Mouse (Mus musculus) embryonic facial prominence, embryonic 11.5 days (tissue): ENCODE measurements around the gene Lsamp. TPM values are rescaled to one million over a fixed set of nuclear protein-coding genes. Genes with fewer than 3 reads are reported as not detected.

Experiments used
- ATAC-seq: fragments of 200-750 bp; cut with Nextera tagmentation; replicated peaks from 2 replicates; pipeline ENCODE4 v1.8.0; 2017; ENCODE audit warnings: low read depth; ENCODE audit not compliant: insufficient number of reproducible peaks, low FRiP score, low TSS enrichment
- DNase-seq: peaks from one replicate; pipeline ENCODE4 v3.0.0-alpha.2; 2015; ENCODE audit warnings: low spot score
- H3K27ac ChIP-seq: fragments of 300-500 bp; sonication (generic); replicated peaks from 2 replicates; pipeline ENCODE4 v1.5.1; 2014; ENCODE audit warnings: mild to moderate bottlenecking, low read depth, low read length, control low read depth
- H3K27me3 ChIP-seq: fragments of 300-500 bp; sonication (generic); 2 replicates; pipeline ENCODE4 v1.6.1; 2014; ENCODE audit warnings: mild to moderate bottlenecking, low read length, moderate library complexity, mixed read lengths; ENCODE audit not compliant: control insufficient read depth, insufficient read depth
- H3K36me3 ChIP-seq: fragments of 300-500 bp; sonication (generic); replicated peaks from 2 replicates; pipeline ENCODE4 v1.6.1; 2014; ENCODE audit warnings: low read depth, mild to moderate bottlenecking, low read length, moderate library complexity, mixed read lengths; ENCODE audit not compliant: control insufficient read depth, insufficient read depth
- H3K4me1 ChIP-seq: fragments of 300-500 bp; sonication (generic); 2 replicates; pipeline ENCODE4 v1.6.1; 2014; ENCODE audit warnings: low read length, mixed read lengths; ENCODE audit not compliant: control insufficient read depth, insufficient read depth
- H3K4me2 ChIP-seq: fragments of 300-500 bp; sonication (generic); 2 replicates; pipeline ENCODE4 v1.6.1; 2014; ENCODE audit warnings: low read depth, mild to moderate bottlenecking, control low read depth, low read length, moderate library complexity
- H3K4me3 ChIP-seq: fragments of 300-500 bp; sonication (generic); 2 replicates; pipeline ENCODE4 v1.5.1; 2014; ENCODE audit warnings: low read depth, low read length, control low read depth
- H3K9ac ChIP-seq: fragments of 300-500 bp; sonication (generic); replicated peaks from 2 replicates; pipeline ENCODE4 v1.6.1; 2014; ENCODE audit warnings: mild to moderate bottlenecking, control low read depth, low read length
- H3K9me3 ChIP-seq: fragments of 300-500 bp; sonication (generic); replicated peaks from 2 replicates; pipeline ENCODE4 v1.6.1; 2016; ENCODE audit warnings: mild to moderate bottlenecking, low read length, inconsistent platforms, mixed read lengths; ENCODE audit not compliant: control insufficient read depth
- WGBS: fragments of 180-500 bp; shearing (Covaris S2); extraction: QIAGEN DNeasy Blood & Tissue Kit; methylation state at CpG from one replicate; pipeline ENCODE4 v1.1.7; 2014; 5-methylcytosine and 5-hydroxymethylcytosine counted together
- polyA plus RNA-seq: library from polyadenylated mRNA; unstranded; fragments of >200 nt; fragmentation: Nextera tagmentation; extraction: Ambion mirVana; gene quantifications from 2 replicates; pipeline ENCODE4 v1.2.1, GENCODE M21; 2014

Gene Lsamp
- polyA plus RNA-seq, 1 experiment from 2014 or later = 5.7 TPM

DNA sequence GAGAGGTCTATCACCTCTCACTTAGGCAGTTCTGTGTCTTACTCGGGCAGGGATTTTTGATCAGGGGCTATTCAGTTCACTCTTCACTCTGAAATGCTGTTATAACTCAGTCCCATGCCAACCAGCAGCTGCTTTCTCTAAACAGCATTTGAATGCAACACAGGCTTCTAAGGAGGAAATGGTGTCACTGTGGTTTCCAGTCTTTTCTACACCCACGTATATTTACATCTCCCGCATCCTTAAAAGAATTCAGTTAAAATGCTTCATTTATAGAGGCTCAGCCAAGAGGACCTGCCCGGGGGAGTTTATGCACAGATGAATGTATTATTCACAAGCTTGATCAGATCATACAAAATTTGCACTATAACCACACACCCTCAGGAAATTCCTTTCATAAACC is 306.0 kb downstream of the Lsamp start:
- no peak for ATAC-seq
- Histone ChIP-seq H3K4me3 (no peak overlapping the region), H3K27ac (no peak overlapping the region), H3K4me1 (no peaks in the 10 kb centered on the region), H3K9ac (no peak overlapping the region), H3K27me3 (no peaks in the 10 kb centered on the region), H3K9me3 (no peaks in the 10 kb centered on the region), H3K4me2 (no peak overlapping the region), H3K36me3 (no peaks in the 10 kb centered on the region)
- 85% methylated on average over 4 of the region's 4 CpGs for WGBS
- DNase-seq = no peak

DNA sequence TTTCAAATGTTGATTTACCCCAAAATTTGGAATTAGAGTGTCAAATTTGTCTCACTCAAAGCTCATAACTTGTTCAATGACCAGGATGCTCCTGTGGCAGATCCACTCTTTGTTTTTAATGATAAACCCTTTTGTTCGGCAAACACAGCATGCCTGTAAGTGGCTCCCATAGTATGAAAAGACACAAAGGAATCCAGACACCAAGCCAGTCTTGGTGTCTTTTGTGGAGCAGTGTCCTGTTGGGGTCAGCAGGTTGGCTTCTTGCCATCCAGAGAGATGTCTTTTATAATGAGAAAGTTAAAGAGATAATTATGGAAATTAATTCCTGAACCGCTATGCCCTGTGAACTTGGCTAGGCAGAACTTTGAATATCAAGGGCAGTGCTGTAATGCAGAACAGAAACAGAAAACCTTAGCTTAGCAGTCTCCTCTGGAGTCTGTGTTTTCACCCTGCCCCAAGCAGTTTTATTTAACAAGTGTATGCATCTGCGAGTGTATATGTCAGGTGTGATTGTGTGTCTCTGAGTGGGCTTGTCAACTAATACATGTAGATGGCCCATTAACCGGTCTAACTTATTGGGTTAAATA is 310.2 kb downstream of the Lsamp start:
- Histone ChIP-seq H3K4me1 (no peaks in the 10 kb centered on the region), H3K4me2 (no peak overlapping the region), H3K27me3 (no peaks in the 10 kb centered on the region), H3K4me3 (no peak overlapping the region), H3K9ac (no peak overlapping the region), H3K36me3 (no peaks in the 10 kb centered on the region), H3K9me3 (no peaks in the 10 kb centered on the region), H3K27ac (no peak overlapping the region)
- ATAC-seq = no peak
- 62% methylated on average over 4 of the region's 4 CpGs for WGBS
- DNase-seq = no peak

- DNase-seq (no peak), ATAC-seq (no peak)
- Histone ChIP-seq H3K27me3 (no peaks in the 10 kb centered on the region), H3K4me2 (no peak overlapping the region), H3K4me3 (no peak overlapping the region), H3K27ac (no peak overlapping the region), H3K36me3 (no peaks in the 10 kb centered on the region), H3K4me1 (no peaks in the 10 kb centered on the region), H3K9ac (no peak overlapping the region), H3K9me3 (no peaks in the 10 kb centered on the region)
- WGBS = 78% methylated on average over 7 of the region's 7 CpGs
Observed at GRCm38 (mm10) chr16:40295240-40295639, 311.1 kb downstream of the Lsamp start.

- Histone ChIP-seq H3K27ac (no peak overlapping the region), H3K9me3 (no peaks in the 10 kb centered on the region), H3K36me3 (no peaks in the 10 kb centered on the region), H3K4me3 (no peak overlapping the region), H3K4me2 (no peak overlapping the region), H3K9ac (no peak overlapping the region), H3K27me3 (no peaks in the 10 kb centered on the region), H3K4me1 (no peaks in the 10 kb centered on the region)
- WGBS = 52% methylated on average over 2 of the region's 2 CpGs
- DNase-seq (no peak), ATAC-seq (no peak)
Observed at GRCm38 (mm10) chr16:40307666-40308065, 323.5 kb downstream of the Lsamp start.

DNA sequence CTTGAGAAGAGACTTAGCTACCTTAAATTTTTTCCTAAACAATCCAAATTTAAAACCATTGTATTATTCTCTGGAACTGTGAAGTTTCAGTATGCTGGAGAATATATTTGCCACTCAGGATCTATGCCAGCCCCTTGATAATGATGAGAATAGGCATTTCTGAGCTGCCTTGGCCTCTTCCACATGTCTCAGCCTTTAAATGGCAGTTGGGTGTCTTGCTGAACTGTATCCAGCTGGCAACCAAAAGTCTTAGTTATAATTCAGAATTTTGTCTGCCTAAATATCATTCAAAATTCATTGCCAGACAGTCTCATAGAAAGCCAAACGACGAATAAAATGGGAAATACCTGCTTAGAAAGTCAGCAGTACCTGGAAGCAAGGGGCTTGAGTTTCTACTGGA is 332.0 kb downstream of the Lsamp start:
- no peaks in the 10 kb centered on the region for H3K4me1 ChIP-seq
- H3K9me3 ChIP-seq = no peaks in the 10 kb centered on the region
- H3K4me2 ChIP-seq = no peak overlapping the region
- 85% methylated on average over 2 of the region's 2 CpGs for WGBS
- H3K27me3 ChIP-seq = no peaks in the 10 kb centered on the region
- ATAC-seq (no peak), DNase-seq (no peak)
- H3K4me3 ChIP-seq = no peak overlapping the region
- H3K9ac ChIP-seq = no peak overlapping the region
- H3K36me3 ChIP-seq = no peaks in the 10 kb centered on the region
- no peak overlapping the region for H3K27ac ChIP-seq

DNA sequence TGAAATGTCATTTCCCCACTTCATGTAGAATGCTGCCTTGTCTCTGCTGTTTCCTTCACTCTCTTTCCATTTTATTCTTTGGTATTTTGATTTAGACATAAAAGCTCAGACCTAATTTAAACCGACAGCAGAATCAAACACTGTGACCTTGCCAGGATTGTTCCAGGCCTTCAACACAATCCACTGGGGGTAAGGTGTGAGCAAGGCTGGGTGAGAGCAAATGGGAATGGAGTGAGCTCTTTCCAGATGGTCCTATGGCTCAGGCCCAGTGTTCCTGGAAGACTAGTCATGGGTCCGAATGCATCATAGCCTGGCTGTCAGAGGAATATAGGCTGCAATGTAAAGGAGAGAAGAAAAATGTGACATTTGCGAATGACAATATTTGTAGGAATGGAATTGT is 340.6 kb downstream of the Lsamp start:
- no peaks in the 10 kb centered on the region for H3K36me3 ChIP-seq
- WGBS = 94% methylated on average over 3 of the region's 3 CpGs
- H3K9ac ChIP-seq = no peak overlapping the region
- ATAC-seq (no peak), DNase-seq (no peak)
- H3K27ac ChIP-seq = no peak overlapping the region
- H3K4me1 ChIP-seq = no peaks in the 10 kb centered on the region
- H3K27me3 ChIP-seq = no peaks in the 10 kb centered on the region
- no peak overlapping the region for H3K4me2 ChIP-seq
- no peaks in the 10 kb centered on the region for H3K9me3 ChIP-seq
- no peak overlapping the region for H3K4me3 ChIP-seq

GRCm38 (mm10) chr16:40328249-40328820 is 344.2 kb downstream of the Lsamp start:
- H3K9me3 ChIP-seq = no peaks in the 10 kb centered on the region
- H3K9ac ChIP-seq = no peak overlapping the region
- H3K36me3 ChIP-seq = no peaks in the 10 kb centered on the region
- DNase-seq (no peak), ATAC-seq (no peak)
- no peak overlapping the region for H3K27ac ChIP-seq
- H3K4me3 ChIP-seq = no peak overlapping the region
- WGBS = 81% methylated on average over 7 of the region's 7 CpGs
- H3K27me3 ChIP-seq = no peaks in the 10 kb centered on the region
- no peaks in the 10 kb centered on the region for H3K4me1 ChIP-seq
- no peak overlapping the region for H3K4me2 ChIP-seq

DNA sequence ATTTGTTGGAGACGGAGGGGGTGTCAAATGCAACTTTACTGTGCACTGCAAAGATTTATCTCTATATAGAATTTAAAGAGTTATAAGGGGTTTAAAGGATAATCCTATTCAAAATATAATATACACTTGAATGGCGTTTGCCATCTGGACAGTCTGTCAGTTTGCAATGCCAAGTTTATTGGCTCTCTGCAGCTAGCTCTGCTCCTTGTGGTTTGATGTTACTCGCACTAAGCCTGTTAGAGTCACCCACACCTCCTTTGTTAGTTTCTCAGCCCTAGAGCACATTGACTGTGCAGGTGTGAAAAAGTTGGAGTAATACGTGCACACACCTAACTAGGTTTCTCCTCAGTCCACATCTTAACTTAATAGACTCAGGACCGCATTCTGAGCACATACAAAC is 385.5 kb downstream of the Lsamp start:
- H3K4me2 ChIP-seq = no peak overlapping the region
- no peak overlapping the region for H3K27ac ChIP-seq
- no peak overlapping the region for H3K4me3 ChIP-seq
- DNase-seq (no peak), ATAC-seq (no peak)
- no peaks in the 10 kb centered on the region for H3K36me3 ChIP-seq
- WGBS = 86% methylated on average over 5 of the region's 5 CpGs
- no peaks in the 10 kb centered on the region for H3K9me3 ChIP-seq
- H3K9ac ChIP-seq = no peak overlapping the region
- no peaks in the 10 kb centered on the region for H3K27me3 ChIP-seq
- no peaks in the 10 kb centered on the region for H3K4me1 ChIP-seq
